Mouse (Mus musculus): ENCODE measurements around the gene Fbxw2.
A peak's percentile ranks its signal among the peaks of the same experiment; 100 is the strongest.

Gene Fbxw2

DNA sequence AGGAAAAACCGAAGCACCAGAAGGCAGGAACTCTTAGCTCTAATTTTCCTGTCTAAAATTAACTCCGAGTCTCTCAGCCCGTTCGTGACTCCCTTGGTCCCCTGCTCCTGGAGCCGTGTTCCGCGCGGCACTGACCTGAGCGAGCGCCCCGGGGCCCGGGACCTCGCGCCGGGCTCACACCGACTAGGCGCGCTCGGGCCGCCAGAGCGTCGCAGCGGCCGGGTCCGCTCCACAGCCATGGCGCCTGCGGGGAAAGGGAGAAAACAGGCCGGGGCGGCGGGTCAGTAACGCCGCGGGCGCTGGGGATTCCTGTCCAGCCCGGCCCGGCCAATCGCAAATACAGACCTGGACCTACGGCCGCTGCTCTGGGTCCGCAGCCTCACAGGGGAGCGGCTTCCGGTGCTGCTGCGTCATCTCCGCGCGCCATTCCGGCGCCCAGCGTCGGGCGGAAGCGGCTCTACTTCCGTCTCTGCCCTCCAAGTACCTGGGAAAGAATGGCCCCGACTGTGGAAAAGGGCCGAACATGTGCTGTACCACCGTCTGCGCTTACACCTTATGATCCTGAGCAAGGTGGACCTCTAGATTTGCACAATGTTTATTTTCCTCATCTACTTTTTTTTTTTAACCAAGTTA is at the start of gene Fbxw2:
Gene Fbxw2 (minus strand): TSS at position 485 of the 633 bp plus-strand sequence.
- Histone ChIP-seq H3K36me3 (ENCODE audit: insufficient read depth, low read length) (peaks cover 43% of the 10 kb centered on the region), H3K4me1 (replicated peaks; ENCODE audit: low read depth, low read length) (peaks cover 33% of the 10 kb centered on the region), H3K9me3 (ENCODE audit: low read length) (peaks cover 20% of the 10 kb centered on the region), H3K4me3 (replicated peaks; ENCODE audit: low read length) (peak within 1 kb of the TSS; percentile 100), H3K27me3 (ENCODE audit: insufficient read depth, low read length) (no peaks in the 10 kb centered on the region)
- TF ChIP-seq CTCF (conservative IDR thresholded peaks at IDR 0.05; ENCODE audit: low read length) (no peak), NANOG (IDR thresholded peaks at IDR 0.05; ENCODE audit: borderline replicate concordance, low read length) (no peak), POU5F1 (IDR thresholded peaks at IDR 0.05; ENCODE audit: borderline replicate concordance, low read length) (no peak)

DNA sequence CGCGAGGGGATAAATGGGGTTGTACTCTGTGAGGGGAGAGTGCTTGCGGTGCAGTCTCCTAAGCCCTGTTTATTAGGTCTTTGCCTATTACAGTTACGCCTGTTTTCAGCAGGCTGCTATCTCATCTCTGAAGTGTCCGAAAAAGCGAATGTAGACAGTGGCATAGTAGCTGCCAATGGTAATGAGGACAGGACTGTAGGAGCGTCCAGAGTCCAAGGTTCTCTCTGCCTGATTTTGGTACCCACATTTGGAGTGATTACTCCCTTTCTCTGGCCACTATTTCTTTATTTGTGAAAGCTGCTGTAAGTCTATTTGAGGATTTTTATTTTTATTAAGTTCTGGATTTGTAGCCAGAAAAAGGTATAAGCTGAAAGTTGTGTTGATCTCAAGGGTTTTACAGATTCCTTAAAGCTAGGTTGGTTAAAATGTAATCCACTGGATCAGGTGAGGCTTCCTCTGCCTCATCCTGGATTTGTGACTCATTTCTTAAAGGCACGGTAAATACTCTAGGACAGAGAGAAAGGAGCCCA is 48.8 kb upstream of the Fbxw2 start, which contains the start of gene Psmd5:
Gene Psmd5 (minus strand): TSS at position 153 of the 530 bp plus-strand sequence.
- Histone ChIP-seq H3K4me3 (replicated peaks; ENCODE audit: low read length) (peak within 1 kb of the TSS; percentile 78), H3K36me3 (ENCODE audit: insufficient read depth, low read length) (no peaks in the 10 kb centered on the region), H3K4me1 (replicated peaks; ENCODE audit: low read depth, low read length) (peaks cover 37% of the 10 kb centered on the region), H3K27me3 (ENCODE audit: insufficient read depth, low read length) (peaks cover 16% of the 10 kb centered on the region), H3K9me3 (ENCODE audit: low read length) (no peaks in the 10 kb centered on the region)
- TF ChIP-seq NANOG (IDR thresholded peaks at IDR 0.05; ENCODE audit: borderline replicate concordance, low read length) = no peak
- no peak for TF ChIP-seq CTCF (conservative IDR thresholded peaks at IDR 0.05; ENCODE audit: low read length)
- no peak for TF ChIP-seq POU5F1 (IDR thresholded peaks at IDR 0.05; ENCODE audit: borderline replicate concordance, low read length)

DNA sequence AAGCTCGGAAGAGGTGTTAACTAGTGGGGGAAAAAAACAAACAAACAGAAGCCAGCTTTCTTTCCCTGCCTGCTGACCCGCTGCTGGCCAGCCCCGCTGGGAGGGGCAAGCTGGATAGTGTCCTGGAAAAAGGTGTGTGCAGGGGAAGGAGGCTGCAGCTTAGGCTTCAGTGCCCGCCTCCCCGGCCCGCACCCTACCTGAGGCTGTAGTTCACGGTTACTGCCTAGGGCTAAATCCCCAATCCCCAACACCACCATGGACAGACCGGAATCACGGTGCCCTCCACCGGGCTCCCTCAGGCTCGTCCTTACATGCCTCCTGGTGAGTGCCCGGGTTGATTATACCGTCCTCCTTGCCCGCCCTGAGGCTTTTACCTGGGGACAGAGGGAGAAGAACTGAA is 48.2 kb upstream of the Fbxw2 start, which contains the start of gene Cutal:
Gene Cutal (plus strand): TSS at position 126 of the 400 bp plus-strand sequence.
- peaks cover 42% of the 10 kb centered on the region for H3K4me1 ChIP-seq (replicated peaks; ENCODE audit: low read depth, low read length)
- no peak for TF ChIP-seq NANOG (IDR thresholded peaks at IDR 0.05; ENCODE audit: borderline replicate concordance, low read length)
- no peak for TF ChIP-seq CTCF (conservative IDR thresholded peaks at IDR 0.05; ENCODE audit: low read length)
- TF ChIP-seq POU5F1 (IDR thresholded peaks at IDR 0.05; ENCODE audit: borderline replicate concordance, low read length) = no peak
- H3K36me3 ChIP-seq (ENCODE audit: insufficient read depth, low read length) = no peaks in the 10 kb centered on the region
- no peaks in the 10 kb centered on the region for H3K9me3 ChIP-seq (ENCODE audit: low read length)
- H3K27me3 ChIP-seq (ENCODE audit: insufficient read depth, low read length) = peaks cover 15% of the 10 kb centered on the region
- peak within 1 kb of the TSS; percentile 78 for H3K4me3 ChIP-seq (replicated peaks; ENCODE audit: low read length)

DNA sequence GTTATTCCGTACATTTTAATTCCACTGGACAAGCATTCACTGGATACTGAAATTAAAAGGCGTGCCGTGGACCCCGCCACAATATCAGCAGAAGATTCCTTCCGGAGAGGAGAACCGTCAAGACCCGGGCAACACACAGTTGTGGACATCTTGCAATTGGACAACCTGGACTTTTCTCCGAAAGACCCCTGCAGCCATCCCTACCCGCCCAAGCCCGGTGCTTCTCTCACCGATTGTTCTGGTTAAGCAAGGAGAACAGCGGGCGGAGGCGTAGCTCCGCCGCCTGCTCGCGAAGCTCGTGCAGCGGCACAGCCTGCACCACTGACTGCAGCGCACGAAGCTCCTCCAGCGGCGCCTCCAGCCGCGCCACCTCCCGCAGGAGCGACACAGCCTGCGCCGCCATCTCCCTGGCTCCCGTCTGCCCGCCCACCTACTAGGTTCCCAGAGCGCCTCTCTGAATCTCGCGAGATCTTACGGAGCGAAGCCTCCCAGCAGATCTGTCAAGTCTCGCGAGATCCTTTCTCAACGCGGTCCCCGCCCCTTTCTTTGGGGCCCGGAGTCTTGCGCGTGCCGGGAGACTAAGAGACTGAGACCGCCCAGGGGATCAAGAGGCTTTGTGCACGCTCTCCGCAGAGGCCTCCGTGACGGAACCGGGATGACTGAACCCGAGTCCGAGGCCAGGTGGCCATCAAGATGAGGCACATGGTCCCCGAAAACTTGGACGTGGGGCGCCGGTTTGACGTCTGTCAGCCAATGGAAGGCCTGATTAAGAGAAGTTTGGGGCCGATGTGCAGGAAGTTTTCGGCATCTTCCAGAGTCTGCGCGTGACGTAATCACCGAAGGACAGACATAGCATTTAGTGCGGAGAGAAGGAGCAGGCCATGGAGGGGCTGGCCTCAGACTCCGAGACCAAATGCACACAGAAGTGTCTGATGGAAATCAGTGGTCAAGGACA is 44.7 kb upstream of the Fbxw2 start:
- H3K27me3 ChIP-seq (ENCODE audit: insufficient read depth, low read length) = peaks cover 8% of the 10 kb centered on the region
- no peak for TF ChIP-seq CTCF (conservative IDR thresholded peaks at IDR 0.05; ENCODE audit: low read length)
- TF ChIP-seq NANOG (IDR thresholded peaks at IDR 0.05; ENCODE audit: borderline replicate concordance, low read length) = no peak
- TF ChIP-seq POU5F1 (IDR thresholded peaks at IDR 0.05; ENCODE audit: borderline replicate concordance, low read length) = no peak
- H3K36me3 ChIP-seq (ENCODE audit: insufficient read depth, low read length) = peaks cover 29% of the 10 kb centered on the region
- H3K4me1 ChIP-seq (replicated peaks; ENCODE audit: low read depth, low read length) = peaks cover 48% of the 10 kb centered on the region
- H3K4me3 ChIP-seq (replicated peaks; ENCODE audit: low read length) = peak overlapping the region; percentile 99
- H3K9me3 ChIP-seq (ENCODE audit: low read length) = no peaks in the 10 kb centered on the region

DNA sequence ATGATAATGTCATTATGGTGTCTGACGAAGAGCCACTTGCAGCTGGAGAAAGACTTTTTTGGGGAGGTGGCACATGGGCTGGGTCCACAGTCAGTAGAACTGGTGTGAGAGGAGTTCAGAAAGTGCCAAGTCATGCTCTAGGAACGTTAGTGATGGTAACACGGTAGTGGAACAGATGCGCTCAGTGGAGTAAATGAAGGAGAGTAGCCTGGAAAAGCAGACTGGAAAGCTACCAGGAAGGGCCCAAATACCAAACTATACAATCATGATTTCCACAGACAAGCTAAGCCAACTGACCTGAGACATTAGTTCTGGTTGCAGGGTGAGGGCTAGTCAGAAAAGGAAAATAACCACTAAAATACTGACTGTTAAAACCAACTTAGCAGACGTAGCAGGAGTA is 43.6 kb upstream of the Fbxw2 start:
- Histone ChIP-seq H3K4me3 (replicated peaks; ENCODE audit: low read length) (peak overlapping the region; percentile 99), H3K9me3 (ENCODE audit: low read length) (no peaks in the 10 kb centered on the region), H3K36me3 (ENCODE audit: insufficient read depth, low read length) (peaks cover 40% of the 10 kb centered on the region), H3K4me1 (replicated peaks; ENCODE audit: low read depth, low read length) (peaks cover 45% of the 10 kb centered on the region), H3K27me3 (ENCODE audit: insufficient read depth, low read length) (peaks cover 4% of the 10 kb centered on the region; the same call in 1 of the 2 replicates)
- no peak for TF ChIP-seq CTCF (conservative IDR thresholded peaks at IDR 0.05; ENCODE audit: low read length)
- TF ChIP-seq POU5F1 (IDR thresholded peaks at IDR 0.05; ENCODE audit: borderline replicate concordance, low read length) = no peak

DNA sequence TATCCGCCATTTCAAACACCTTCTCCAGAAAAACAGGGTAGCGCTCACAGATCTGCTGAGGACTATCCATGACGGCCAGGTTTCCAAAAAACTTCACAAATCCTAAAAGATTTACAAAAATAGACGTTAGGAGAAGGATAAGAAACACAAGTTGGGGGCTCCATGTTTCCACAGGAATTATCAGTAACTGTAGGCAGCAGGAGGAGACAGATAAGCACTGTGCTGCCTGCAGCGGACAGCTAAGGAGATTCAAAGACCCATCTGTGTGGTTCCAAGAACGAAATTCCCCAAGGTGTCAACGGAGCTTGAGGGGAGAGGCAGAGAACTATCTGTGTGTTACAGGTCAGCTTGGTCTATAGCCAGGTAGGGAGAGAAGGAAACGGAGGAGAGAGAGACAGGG is 31.6 kb upstream of the Fbxw2 start:
- Histone ChIP-seq H3K36me3 (ENCODE audit: insufficient read depth, low read length) (peaks cover 94% of the 10 kb centered on the region), H3K4me1 (replicated peaks; ENCODE audit: low read depth, low read length) (no peaks in the 10 kb centered on the region), H3K4me3 (replicated peaks; ENCODE audit: low read length) (no peak overlapping the region), H3K27me3 (ENCODE audit: insufficient read depth, low read length) (no peaks in the 10 kb centered on the region), H3K9me3 (ENCODE audit: low read length) (no peaks in the 10 kb centered on the region)
- no peak for TF ChIP-seq NANOG (IDR thresholded peaks at IDR 0.05; ENCODE audit: borderline replicate concordance, low read length)
- TF ChIP-seq CTCF (conservative IDR thresholded peaks at IDR 0.05; ENCODE audit: low read length) = no peak
- no peak for TF ChIP-seq POU5F1 (IDR thresholded peaks at IDR 0.05; ENCODE audit: borderline replicate concordance, low read length)

DNA sequence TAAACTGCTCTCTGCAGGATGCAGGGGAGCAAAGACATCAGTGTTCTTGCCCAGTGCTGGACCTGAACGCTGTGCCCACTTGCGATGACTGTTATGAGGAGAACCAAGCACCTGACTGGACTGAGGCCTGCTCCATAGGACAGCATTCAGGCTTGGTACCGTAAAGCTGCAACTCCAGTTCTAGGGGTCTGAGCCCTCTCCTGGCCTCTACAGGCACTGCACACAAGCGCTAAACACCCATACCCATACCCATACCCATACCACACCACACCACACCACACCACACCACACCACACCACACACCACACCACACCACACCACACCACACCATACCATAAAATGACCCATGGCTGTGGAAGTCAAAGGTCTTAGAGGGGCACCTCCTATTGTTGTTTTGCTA is 29.2 kb upstream of the Fbxw2 start:
- peak; percentile 42 for TF ChIP-seq CTCF (conservative IDR thresholded peaks at IDR 0.05; ENCODE audit: low read length)
- TF ChIP-seq NANOG (IDR thresholded peaks at IDR 0.05; ENCODE audit: borderline replicate concordance, low read length) = no peak
- H3K9me3 ChIP-seq (ENCODE audit: low read length) = no peaks in the 10 kb centered on the region
- H3K4me3 ChIP-seq (replicated peaks; ENCODE audit: low read length) = no peak overlapping the region
- no peaks in the 10 kb centered on the region for H3K4me1 ChIP-seq (replicated peaks; ENCODE audit: low read depth, low read length)
- H3K27me3 ChIP-seq (ENCODE audit: insufficient read depth, low read length) = no peaks in the 10 kb centered on the region
- H3K36me3 ChIP-seq (ENCODE audit: insufficient read depth, low read length) = peaks cover 100% of the 10 kb centered on the region

DNA sequence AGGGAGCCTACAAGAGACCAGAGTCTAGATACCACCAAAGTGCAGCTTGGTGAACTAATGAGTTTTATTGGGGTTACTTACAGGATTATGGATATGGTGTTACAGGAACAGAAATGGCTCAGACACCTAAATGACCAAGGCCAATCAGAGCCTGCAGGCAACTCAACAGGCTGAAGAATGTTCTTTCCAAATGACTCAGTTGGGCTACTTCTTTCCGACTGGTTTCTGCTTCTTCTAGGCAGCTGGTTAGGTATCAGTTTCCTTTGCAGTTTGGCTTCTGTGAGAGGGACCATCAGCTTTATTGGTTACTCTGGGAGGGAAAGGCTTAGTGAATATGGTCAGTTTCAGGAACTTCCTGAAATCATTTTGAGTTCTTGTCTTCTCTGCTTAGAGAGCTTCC is 21.6 kb upstream of the Fbxw2 start:
- Histone ChIP-seq H3K36me3 (ENCODE audit: insufficient read depth, low read length) (peaks cover 37% of the 10 kb centered on the region), H3K4me1 (replicated peaks; ENCODE audit: low read depth, low read length) (peaks cover 7% of the 10 kb centered on the region), H3K4me3 (replicated peaks; ENCODE audit: low read length) (no peak overlapping the region), H3K27me3 (ENCODE audit: insufficient read depth, low read length) (no peaks in the 10 kb centered on the region), H3K9me3 (ENCODE audit: low read length) (no peaks in the 10 kb centered on the region)
- TF ChIP-seq NANOG (IDR thresholded peaks at IDR 0.05; ENCODE audit: borderline replicate concordance, low read length) (no peak), CTCF (conservative IDR thresholded peaks at IDR 0.05; ENCODE audit: low read length) (no peak), POU5F1 (IDR thresholded peaks at IDR 0.05; ENCODE audit: borderline replicate concordance, low read length) (no peak)
